ENCODE assay signal across 30 mouse cellular contexts in genomic region chr10:93766221-93766620, GRCm38 (mm10).
"Had no signal": no experiment of that assay in that cellular context is flagged by ENCODE, and none has a peak within 500 bp of the region (broad histone marks: within the 10 kb centered on the region; RNA-seq: fewer than 3 reads in every experiment).

No protein-coding gene starts in this region.

- H3K4me3 ChIP-seq: limb, embryonic 10.5 days; limb, embryonic 12.5 days; limb, embryonic 13.5 days; limb, embryonic 15.5 days; liver, embryonic 12.5 days; liver, embryonic 13.5 days; liver, embryonic 15.5 days; lung, embryonic 15.5 days; megakaryocyte, embryonic 14.5 days; midbrain, embryonic 10.5 days; midbrain, embryonic 12.5 days; midbrain, embryonic 13.5 days; midbrain, embryonic 15.5 days; myocyte; neural tube, embryonic 12.5 days had no signal

- H3K4me1 ChIP-seq: limb, embryonic 10.5 days; limb, embryonic 12.5 days; limb, embryonic 13.5 days; liver, embryonic 12.5 days; liver, embryonic 13.5 days; liver, embryonic 15.5 days; lung, embryonic 15.5 days; midbrain, embryonic 12.5 days; midbrain, embryonic 13.5 days; midbrain, embryonic 15.5 days had no signal

- H3K4me2 ChIP-seq: limb, embryonic 12.5 days; limb, embryonic 13.5 days; limb, embryonic 15.5 days; liver, embryonic 11.5 days; liver, embryonic 12.5 days; liver, embryonic 13.5 days; liver, embryonic 15.5 days; lung, embryonic 14.5 days; lung, embryonic 15.5 days; midbrain, embryonic 11.5 days; midbrain, embryonic 12.5 days; midbrain, embryonic 13.5 days; midbrain, embryonic 15.5 days; neural tube, embryonic 12.5 days had no signal

- H3K27ac ChIP-seq: limb, embryonic 10.5 days; limb, embryonic 12.5 days; limb, embryonic 13.5 days; limb, embryonic 15.5 days; liver, embryonic 12.5 days; liver, embryonic 13.5 days; liver, embryonic 14.5 days; liver, embryonic 15.5 days; lung, embryonic 15.5 days; macrophage; midbrain, embryonic 10.5 days; midbrain, embryonic 12.5 days; midbrain, embryonic 13.5 days; midbrain, embryonic 15.5 days; neural tube, embryonic 12.5 days had no signal

- DNase-seq: left cerebral cortex, postnatal 4 days; liver, embryonic 13.5 days; lung, adult 18-20 months; lung, adult 2 months; lung, embryonic 14.5 days; lung, postnatal 10 days; lung, postnatal 14 days; lung, postnatal 36 days; lung, postnatal 4 days; midbrain, embryonic 14.5 days had no signal

- H3K9me3 ChIP-seq: limb, embryonic 10.5 days; limb, embryonic 12.5 days; limb, embryonic 13.5 days; limb, embryonic 15.5 days; liver, embryonic 12.5 days; liver, embryonic 13.5 days; liver, embryonic 15.5 days; lung, embryonic 15.5 days; midbrain, embryonic 10.5 days; midbrain, embryonic 12.5 days; midbrain, embryonic 13.5 days; midbrain, embryonic 15.5 days; neural tube, embryonic 12.5 days had no signal

- H3K36me3 ChIP-seq: limb, embryonic 10.5 days; limb, embryonic 12.5 days; limb, embryonic 13.5 days; limb, embryonic 15.5 days; liver, embryonic 12.5 days; liver, embryonic 13.5 days; liver, embryonic 15.5 days; lung, embryonic 15.5 days; midbrain, embryonic 10.5 days; midbrain, embryonic 12.5 days; midbrain, embryonic 13.5 days; midbrain, embryonic 15.5 days; neural tube, embryonic 12.5 days had no signal

- ATAC-seq: liver, embryonic 12.5 days; lung, postnatal 0 days; midbrain, embryonic 13.5 days; midbrain, embryonic 15.5 days; midbrain, embryonic 16.5 days had no signal

- H3K27me3 ChIP-seq: limb, embryonic 12.5 days; limb, embryonic 13.5 days; limb, embryonic 15.5 days; liver, embryonic 12.5 days; liver, embryonic 13.5 days; liver, embryonic 15.5 days; lung, embryonic 15.5 days; midbrain, embryonic 12.5 days; midbrain, embryonic 13.5 days; midbrain, embryonic 15.5 days had no signal

- H3K9ac ChIP-seq: limb, embryonic 12.5 days; limb, embryonic 13.5 days; limb, embryonic 15.5 days; liver, embryonic 12.5 days; liver, embryonic 13.5 days; liver, embryonic 14.5 days; liver, embryonic 15.5 days; lung, embryonic 14.5 days; lung, embryonic 15.5 days; midbrain, embryonic 12.5 days; midbrain, embryonic 13.5 days; midbrain, embryonic 15.5 days; neural tube, embryonic 12.5 days had no signal
